Mouse (Mus musculus): ENCODE data around the gene Cysrt1. TPM values are rescaled to one million over a fixed set of nuclear protein-coding genes. Genes with fewer than 3 reads are reported as not detected.

Gene Cysrt1
- polyA plus RNA-seq, 3 experiments from 2014 or later: not detected

GRCm38 (mm10) chr2:25203631-25204214 is 38.5 kb downstream of the Cysrt1 start:
- ATAC-seq: no peak

DNA sequence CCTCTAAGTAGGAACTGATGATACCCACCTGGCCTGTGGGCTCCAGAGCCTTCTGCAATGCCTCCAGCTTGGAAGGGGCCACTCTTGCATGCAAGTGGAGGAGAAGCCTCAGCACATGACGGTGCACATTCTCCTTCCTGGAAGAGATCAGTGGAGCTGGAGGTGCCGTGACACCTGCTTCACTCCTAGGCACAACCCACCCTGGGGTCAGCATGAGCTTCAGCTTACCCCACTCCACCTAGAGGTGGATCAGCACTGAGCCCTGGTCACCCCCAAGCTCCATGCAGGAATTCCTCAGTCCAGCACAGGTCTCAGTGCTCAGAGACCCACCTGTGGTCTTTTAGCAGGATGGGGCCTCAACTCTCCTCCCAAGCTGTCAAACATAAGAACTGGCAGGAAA is 41.6 kb downstream of the Cysrt1 start:
- no peak for ATAC-seq

DNA sequence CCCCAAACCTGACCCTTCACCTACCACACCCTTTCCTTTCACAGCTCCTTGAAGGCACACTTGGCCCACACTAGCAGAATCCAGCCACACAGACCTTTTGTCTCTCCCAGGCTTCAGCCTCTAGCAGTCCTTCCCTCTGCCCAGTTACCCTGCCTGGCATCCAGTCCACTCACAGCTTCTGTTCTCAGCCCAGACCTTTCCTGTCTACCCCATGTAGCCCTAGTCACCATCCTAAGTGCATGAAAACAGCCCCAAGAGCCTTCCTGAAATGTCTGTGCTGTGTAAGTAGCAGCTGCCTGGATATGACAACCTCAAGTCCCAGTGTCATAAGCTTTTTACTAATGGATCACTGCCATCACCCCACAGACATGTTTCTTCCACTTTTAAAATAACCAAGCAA is 44.3 kb downstream of the Cysrt1 start:
- ATAC-seq: no peak

DNA sequence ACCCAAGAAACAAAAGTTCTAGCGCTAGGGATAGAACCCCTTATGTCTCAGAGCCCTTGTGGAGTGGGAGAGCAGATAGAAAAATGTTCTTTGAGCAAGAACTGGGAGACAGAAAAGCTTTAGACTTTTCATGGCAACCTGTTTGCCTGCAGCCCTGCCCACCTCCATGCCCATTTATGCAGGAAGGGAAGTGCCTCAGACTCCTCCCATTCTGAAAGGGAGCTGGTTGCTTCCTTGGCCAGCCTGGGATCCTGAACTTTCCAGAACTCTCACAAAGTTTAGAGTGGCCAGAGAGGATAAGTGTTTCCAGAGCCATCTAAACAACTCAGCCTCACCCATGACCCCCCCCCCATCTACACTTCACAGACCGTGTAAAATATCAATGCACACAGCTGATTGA is 45.1 kb downstream of the Cysrt1 start:
- ATAC-seq: no peak

DNA sequence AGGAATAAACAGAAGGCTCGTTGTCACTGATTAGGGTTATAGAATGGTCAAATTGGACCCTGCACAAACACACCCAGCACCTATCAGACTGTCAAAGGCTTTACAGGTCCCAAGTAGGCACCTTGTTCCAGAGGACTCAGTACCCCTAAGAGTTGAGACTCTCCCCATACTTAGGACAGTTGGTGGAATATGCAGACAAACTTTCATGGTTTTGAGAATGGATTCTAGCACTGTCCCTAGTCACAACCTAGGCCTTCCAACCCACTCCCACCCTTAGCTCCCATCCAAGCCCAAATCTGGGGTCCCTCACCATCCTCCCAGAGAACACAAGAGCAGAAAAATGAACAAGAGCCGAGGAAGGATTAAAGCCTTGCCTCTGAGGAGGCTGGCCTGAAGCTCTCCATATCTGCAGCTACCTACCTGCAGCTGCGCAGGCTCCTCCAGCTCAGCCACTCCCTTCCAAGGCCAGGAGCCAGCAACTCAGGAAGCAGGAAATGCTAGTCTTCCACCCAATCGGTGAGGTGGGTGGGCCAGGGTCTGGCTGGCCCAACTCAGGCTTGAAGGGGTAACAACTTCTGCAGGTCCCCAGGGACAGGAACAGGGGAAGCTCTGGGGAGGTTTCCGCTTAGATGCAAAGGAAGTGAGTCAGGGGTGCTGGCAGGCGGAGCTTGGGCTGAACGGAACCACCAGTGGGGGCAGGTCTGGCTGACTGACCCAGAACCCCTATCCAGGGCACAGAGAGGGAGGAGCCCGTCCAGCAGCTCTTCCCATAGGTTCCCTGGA is 45.9 kb downstream of the Cysrt1 start, which contains the start of gene Tor4a:
Gene Tor4a (minus strand): TSS at position 715 of the 783 bp plus-strand sequence.
- ATAC-seq: peak; percentile 66

DNA sequence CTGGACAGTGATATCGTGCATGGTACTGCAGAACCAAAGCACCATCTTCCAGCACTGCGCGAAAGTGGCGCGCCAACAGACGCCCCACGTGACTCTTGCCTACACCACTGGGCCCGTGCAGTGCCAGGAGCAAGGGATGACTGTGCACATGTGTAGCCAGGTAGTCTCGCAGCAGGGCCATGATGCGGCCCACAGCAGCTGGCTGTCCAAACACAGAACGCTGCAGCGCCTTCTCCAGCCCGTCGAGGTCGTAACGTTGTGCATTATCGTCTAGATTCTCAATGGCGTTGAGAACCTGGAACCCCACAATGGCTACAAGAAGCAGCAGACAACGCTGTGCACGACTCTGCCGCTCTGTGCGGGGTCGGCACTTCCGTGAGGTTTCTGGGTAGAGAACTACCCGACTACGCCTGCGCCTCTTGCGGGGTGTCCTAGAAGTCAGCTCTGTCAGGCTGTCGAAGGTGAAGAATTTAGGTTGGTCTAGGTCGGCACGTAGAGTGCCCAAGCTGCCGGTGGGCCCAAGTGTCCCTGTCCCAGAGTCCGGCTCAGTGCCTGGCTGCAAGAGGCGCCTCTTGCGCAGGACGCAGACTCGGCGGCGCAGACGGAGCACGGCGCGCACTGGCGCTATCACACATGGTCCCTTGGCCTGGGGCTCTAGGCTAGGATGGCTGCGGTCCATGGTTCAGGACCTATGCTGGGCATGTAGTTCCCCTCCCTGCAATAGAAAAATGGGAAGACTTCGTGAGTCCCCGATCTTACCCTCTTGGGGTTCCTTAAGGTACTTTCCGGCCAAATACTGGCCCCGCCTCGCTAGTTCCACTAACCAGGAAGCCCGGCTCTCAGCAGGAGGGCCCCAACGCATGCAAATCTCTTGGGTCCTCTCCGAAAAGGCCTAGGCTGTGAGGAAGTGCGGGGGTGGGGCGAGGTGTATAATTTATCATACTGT is 46.8 kb downstream of the Cysrt1 start:
- ATAC-seq: peak; percentile 47

- ATAC-seq: no peak
Observed at GRCm38 (mm10) chr2:25194486-25195171, 47.6 kb downstream of the Cysrt1 start.

- no peak for ATAC-seq
Observed at GRCm38 (mm10) chr2:25194006-25194405, 48.2 kb downstream of the Cysrt1 start.

GRCm38 (mm10) chr2:25193330-25193770 is 48.9 kb downstream of the Cysrt1 start:
- ATAC-seq: peak; percentile 76

Other genes starting within 250 kb of the Cysrt1 start
- 10 to 100 TPM; 11.3 to 20.4 (median 11.4) TPM for gene Nsmf, start 188.1 kb downstream of the Cysrt1 start, polyA plus RNA-seq (2017; shearing (Covaris generic))
- under 1 TPM in 1 of 3 experiments, not detected in 2; 0.90 TPM for gene Entpd8, start 162.1 kb downstream of the Cysrt1 start, polyA plus RNA-seq (2017; shearing (Covaris generic))
- 1 to 10 TPM in 2 of 3 experiments, under 1 TPM in 1; 0.68 to 4.2 (median 4.2) TPM for gene Noxa1, start 147.3 kb downstream of the Cysrt1 start, polyA plus RNA-seq (2017; shearing (Covaris generic))
- gene Nrarp, start 61.7 kb downstream of the Cysrt1 start, polyA plus RNA-seq (2017; shearing (Covaris generic)): 1 to 10 TPM in 1 of 3 experiments, under 1 TPM in 2; 0.54 to 1.2 (median 0.59) TPM
- 10 to 100 TPM; 55.3 to 73.9 (median 67.2) TPM for gene Tor4a, start 45.6 kb downstream of the Cysrt1 start, polyA plus RNA-seq (2017; shearing (Covaris generic))
- 10 to 100 TPM; 46.6 to 50.3 (median 47.0) TPM for gene Nelfb, start 31.0 kb downstream of the Cysrt1 start, polyA plus RNA-seq (2017; shearing (Covaris generic))
- not detected for gene Stpg3, start 27.8 kb downstream of the Cysrt1 start, polyA plus RNA-seq (2017; shearing (Covaris generic))
- not detected for gene Fam166a, start 23.7 kb downstream of the Cysrt1 start, polyA plus RNA-seq (2017; shearing (Covaris generic))
- 100 to 1,000 TPM in 1 of 3 experiments, 10 to 100 TPM in 2; 90.3 to 208 (median 96.5) TPM for gene Tubb4b, start 17.8 kb downstream of the Cysrt1 start, polyA plus RNA-seq (2017; shearing (Covaris generic))
- gene Slc34a3, start 8.1 kb downstream of the Cysrt1 start, polyA plus RNA-seq (2017; shearing (Covaris generic)): not detected
- gene Rnf224, start 5.7 kb downstream of the Cysrt1 start, polyA plus RNA-seq (2017; shearing (Covaris generic)): not detected
- gene Rnf208, start 197 bp downstream of the Cysrt1 start, polyA plus RNA-seq (2017; shearing (Covaris generic)): 1 to 10 TPM in 1 of 3 experiments, under 1 TPM in 2; 0.53 to 1.6 (median 0.99) TPM
- 1 to 10 TPM; 2.3 to 9.2 (median 4.0) TPM for gene AL732309.1, start 4.4 kb upstream of the Cysrt1 start, polyA plus RNA-seq (2017; shearing (Covaris generic))
- gene Tmem203, start 13.0 kb upstream of the Cysrt1 start, polyA plus RNA-seq (2017; shearing (Covaris generic)): 10 to 100 TPM in 1 of 3 experiments, 1 to 10 TPM in 2; 8.3 to 13.7 (median 8.7) TPM
- 1 to 10 TPM; 3.4 to 4.7 (median 3.9) TPM for gene Tprn, start 20.2 kb upstream of the Cysrt1 start, polyA plus RNA-seq (2017; shearing (Covaris generic))
- gene Ssna1, start 30.0 kb upstream of the Cysrt1 start, polyA plus RNA-seq (2017; shearing (Covaris generic)): 100 to 1,000 TPM; 111 to 156 (median 121) TPM
- gene Anapc2, start 30.0 kb upstream of the Cysrt1 start, polyA plus RNA-seq (2017; shearing (Covaris generic)): 10 to 100 TPM; 29.3 to 44.6 (median 39.2) TPM
- not detected for gene Tmem210, start 45.7 kb upstream of the Cysrt1 start, polyA plus RNA-seq (2017; shearing (Covaris generic))
- not detected for gene Lrrc26, start 47.5 kb upstream of the Cysrt1 start, polyA plus RNA-seq (2017; shearing (Covaris generic))
- not detected for gene Grin1, start 76.7 kb upstream of the Cysrt1 start, polyA plus RNA-seq (2017; shearing (Covaris generic))
- gene Man1b1, start 89.9 kb upstream of the Cysrt1 start, polyA plus RNA-seq (2017; shearing (Covaris generic)): 10 to 100 TPM; 21.2 to 24.3 (median 23.1) TPM
- 10 to 100 TPM; 10.2 to 24.6 (median 21.1) TPM for gene Dpp7, start 113.9 kb upstream of the Cysrt1 start, polyA plus RNA-seq (2017; shearing (Covaris generic))
- 10 to 100 TPM; 12.2 to 20.6 (median 18.3) TPM for gene Uap1l1, start 123.2 kb upstream of the Cysrt1 start, polyA plus RNA-seq (2017; shearing (Covaris generic))
- 10 to 100 TPM in 1 of 3 experiments, under 1 TPM in 2; 0.44 to 10.5 (median 0.80) TPM for gene Sapcd2, start 129.9 kb upstream of the Cysrt1 start, polyA plus RNA-seq (2017; shearing (Covaris generic))
- gene Entpd2, start 153.4 kb upstream of the Cysrt1 start, polyA plus RNA-seq (2017; shearing (Covaris generic)): 1 to 10 TPM in 1 of 3 experiments, under 1 TPM in 1, not detected in 1; 0.49 to 1.3 TPM
- gene Npdc1, start 156.9 kb upstream of the Cysrt1 start, polyA plus RNA-seq (2017; shearing (Covaris generic)): 1 to 10 TPM; 2.8 to 6.1 (median 6.0) TPM
- gene Fut7, start 180.8 kb upstream of the Cysrt1 start, polyA plus RNA-seq (2017; shearing (Covaris generic)): 10 to 100 TPM in 1 of 3 experiments, 1 to 10 TPM in 2; 4.1 to 14.7 (median 7.2) TPM
- gene Abca2, start 186.3 kb upstream of the Cysrt1 start, polyA plus RNA-seq (2017; shearing (Covaris generic)): 10 to 100 TPM; 31.4 to 59.3 (median 41.8) TPM
- 1 to 10 TPM; 1.2 to 1.9 (median 1.6) TPM for gene Clic3, start 214.4 kb upstream of the Cysrt1 start, polyA plus RNA-seq (2017; shearing (Covaris generic))
- gene Paxx, start 218.6 kb upstream of the Cysrt1 start, polyA plus RNA-seq (2017; shearing (Covaris generic)): 10 to 100 TPM; 70.4 to 92.1 (median 89.2) TPM
- gene Ptgds, start 227.6 kb upstream of the Cysrt1 start, polyA plus RNA-seq (2017; shearing (Covaris generic)): not detected